Mouse (Mus musculus) neural tube, embryonic 11.5 days (tissue): ENCODE results near the gene Ube2z. TPM values are rescaled to one million over a fixed set of nuclear protein-coding genes. Genes with fewer than 3 reads are reported as not detected.

Experiments used
- ATAC-seq: fragments of 200-750 bp; cut with Nextera tagmentation; 2 replicates; pipeline ENCODE4 v1.8.0; 2017; ENCODE audit warnings: moderate number of reproducible peaks, mild to moderate bottlenecking, moderate TSS enrichment, moderate library complexity; ENCODE audit not compliant: insufficient read depth, low FRiP score, low TSS enrichment
- DNase-seq: peaks from one replicate; pipeline ENCODE4 v3.0.0-alpha.2; 2015; ENCODE audit warnings: low spot score
- H3K27ac ChIP-seq: fragments of 300-500 bp; sonication (generic); 2 replicates; pipeline ENCODE4 v1.5.1; 2014; ENCODE audit warnings: low read depth, mild to moderate bottlenecking, low read length
- H3K27me3 ChIP-seq: fragments of 300-500 bp; sonication (generic); 2 replicates; pipeline ENCODE4 v1.6.1; 2014; ENCODE audit warnings: mild to moderate bottlenecking, low read length, mixed read lengths; ENCODE audit not compliant: control insufficient read depth, insufficient read depth
- H3K36me3 ChIP-seq: fragments of 300-500 bp; sonication (generic); 2 replicates; pipeline ENCODE4 v1.6.1; 2014; ENCODE audit warnings: mild to moderate bottlenecking, low read length, moderate library complexity, mixed read lengths; ENCODE audit not compliant: control insufficient read depth, insufficient read depth
- H3K4me1 ChIP-seq: fragments of 300-500 bp; sonication (generic); 2 replicates; pipeline ENCODE4 v1.6.1; 2014; ENCODE audit warnings: low read length, mixed read lengths; ENCODE audit not compliant: control insufficient read depth, insufficient read depth
- H3K4me2 ChIP-seq: fragments of 300-500 bp; sonication (generic); 2 replicates; pipeline ENCODE4 v1.6.1; 2014; ENCODE audit warnings: low read depth, mild to moderate bottlenecking, moderate library complexity
- H3K4me3 ChIP-seq: fragments of 300-500 bp; sonication (generic); 2 replicates; pipeline ENCODE4 v1.5.1; 2014; ENCODE audit warnings: low read depth, low read length
- H3K9ac ChIP-seq: fragments of 300-500 bp; sonication (generic); 2 replicates; pipeline ENCODE4 v1.6.1; 2014; ENCODE audit warnings: mild to moderate bottlenecking, low read length
- H3K9me3 ChIP-seq: fragments of 300-500 bp; sonication (generic); 2 replicates; pipeline ENCODE4 v1.6.1; 2016; ENCODE audit warnings: low read length; ENCODE audit not compliant: control insufficient read depth
- WGBS: fragments of 180-500 bp; shearing (Covaris S2); extraction: QIAGEN DNeasy Blood & Tissue Kit; methylation state at CpG from one replicate; pipeline ENCODE4 v1.1.7; 2014; 5-methylcytosine and 5-hydroxymethylcytosine counted together
- polyA plus RNA-seq: library from polyadenylated mRNA; unstranded; fragments of >200 nt; fragmentation: Nextera tagmentation; extraction: Ambion mirVana; gene quantifications from 2 replicates; pipeline ENCODE4 v1.2.1, GENCODE M21; 2014

Gene Ube2z
- polyA plus RNA-seq, 1 experiment from 2014 or later = 29.7 TPM

- no peaks in the 10 kb centered on the region for H3K36me3 ChIP-seq
- H3K27ac ChIP-seq = no peak overlapping the region
- no peak overlapping the region for H3K9ac ChIP-seq
- ATAC-seq (no peak), DNase-seq (no peak)
- no peak overlapping the region for H3K4me3 ChIP-seq
- H3K9me3 ChIP-seq = no peaks in the 10 kb centered on the region
- 66% methylated on average over 3 of the region's 3 CpGs for WGBS
- no peak overlapping the region for H3K4me2 ChIP-seq
- H3K4me1 ChIP-seq = no peaks in the 10 kb centered on the region
- no peaks in the 10 kb centered on the region for H3K27me3 ChIP-seq
These were observed 17.5 kb upstream of the Ube2z start for GRCm38 (mm10) chr11:96082682-96083081.

- ATAC-seq (no peak), DNase-seq (no peak)
- Histone ChIP-seq H3K9me3 (no peaks in the 10 kb centered on the region), H3K4me3 (no peak overlapping the region), H3K36me3 (no peaks in the 10 kb centered on the region), H3K4me2 (no peak overlapping the region), H3K9ac (no peak overlapping the region), H3K27me3 (no peaks in the 10 kb centered on the region), H3K27ac (no peak overlapping the region), H3K4me1 (no peaks in the 10 kb centered on the region)
- 85% methylated on average over 5 of the region's 5 CpGs for WGBS
These were observed 15.5 kb upstream of the Ube2z start for GRCm38 (mm10) chr11:96080736-96081135.

GRCm38 (mm10) chr11:96076221-96077105 is 11.3 kb upstream of the Ube2z start:
- Histone ChIP-seq H3K36me3 (no peaks in the 10 kb centered on the region), H3K9me3 (no peaks in the 10 kb centered on the region), H3K4me3 (peak overlapping the region; percentile 24), H3K4me2 (peak overlapping the region; percentile 39), H3K4me1 (peaks cover 5% of the 10 kb centered on the region), H3K27me3 (no peaks in the 10 kb centered on the region), H3K9ac (peak overlapping the region; percentile 15; the same call in 1 of the 2 replicates), H3K27ac (no peak overlapping the region)
- WGBS = 69% methylated on average over 13 of the region's 13 CpGs
- no peak for DNase-seq
- no peak for ATAC-seq

- under 1% methylated on average over 37 of the region's 37 CpGs for WGBS
- Histone ChIP-seq H3K27ac (no peak within 1 kb of the TSS), H3K9me3 (no peaks in the 10 kb centered on the region), H3K36me3 (no peaks in the 10 kb centered on the region), H3K9ac (peak within 1 kb of the TSS; percentile 76), H3K4me2 (peak within 1 kb of the TSS; percentile 87), H3K27me3 (no peaks in the 10 kb centered on the region), H3K4me3 (peak within 1 kb of the TSS; percentile 81), H3K4me1 (peaks cover 5% of the 10 kb centered on the region)
- peak; percentile 98 for DNase-seq
- ATAC-seq = peak; percentile 96
These were observed 10.5 kb upstream of the Ube2z start, which contains the start of gene Atp5g1 for GRCm38 (mm10) chr11:96075509-96076220. Gene Atp5g1, minus strand, starts transcription at chr11:96075670.

- no peak overlapping the region for H3K27ac ChIP-seq
- ATAC-seq (no peak), DNase-seq (no peak)
- peak overlapping the region; percentile 81 for H3K4me3 ChIP-seq
- peak overlapping the region; percentile 76 for H3K9ac ChIP-seq
- H3K36me3 ChIP-seq = no peaks in the 10 kb centered on the region
- WGBS = under 1% methylated on average over 15 of the region's 15 CpGs
- H3K9me3 ChIP-seq = no peaks in the 10 kb centered on the region
- H3K4me1 ChIP-seq = peaks cover 5% of the 10 kb centered on the region
- peak overlapping the region; percentile 87 for H3K4me2 ChIP-seq
- no peaks in the 10 kb centered on the region for H3K27me3 ChIP-seq
These were observed 10.0 kb upstream of the Ube2z start for GRCm38 (mm10) chr11:96075177-96075508.

GRCm38 (mm10) chr11:96074351-96075176 is 9.4 kb upstream of the Ube2z start:
- Histone ChIP-seq H3K27me3 (no peaks in the 10 kb centered on the region), H3K4me1 (peaks cover 5% of the 10 kb centered on the region), H3K9me3 (no peaks in the 10 kb centered on the region), H3K36me3 (no peaks in the 10 kb centered on the region), H3K27ac (no peak overlapping the region), H3K4me2 (peak overlapping the region; percentile 87), H3K4me3 (peak overlapping the region; percentile 81), H3K9ac (peak overlapping the region; percentile 76)
- ATAC-seq = no peak
- no peak for DNase-seq
- 25% methylated on average over 17 of the region's 17 CpGs for WGBS

- H3K4me1 ChIP-seq = peaks cover 5% of the 10 kb centered on the region
- H3K4me3 ChIP-seq = no peak overlapping the region; the same call in 1 of the 2 replicates
- no peak overlapping the region for H3K27ac ChIP-seq
- WGBS = 84% methylated on average over 6 of the region's 9 CpGs
- DNase-seq = no peak
- H3K9me3 ChIP-seq = no peaks in the 10 kb centered on the region
- H3K9ac ChIP-seq = no peak overlapping the region
- no peaks in the 10 kb centered on the region for H3K36me3 ChIP-seq
- H3K4me2 ChIP-seq = no peak overlapping the region; the same call in 1 of the 2 replicates
- H3K27me3 ChIP-seq = no peaks in the 10 kb centered on the region
- ATAC-seq = no peak
These were observed 8.3 kb upstream of the Ube2z start for GRCm38 (mm10) chr11:96073295-96073993.

GRCm38 (mm10) chr11:96071013-96071412 is 5.8 kb upstream of the Ube2z start:
- ATAC-seq (no peak), DNase-seq (no peak)
- Histone ChIP-seq H3K36me3 (no peaks in the 10 kb centered on the region), H3K4me1 (peaks cover 5% of the 10 kb centered on the region), H3K27ac (no peak overlapping the region), H3K9ac (no peak overlapping the region), H3K4me2 (no peak overlapping the region), H3K4me3 (no peak overlapping the region), H3K27me3 (no peaks in the 10 kb centered on the region), H3K9me3 (no peaks in the 10 kb centered on the region)
- WGBS = 100% methylated on average over 1 of the region's 1 CpGs
